Mouse (Mus musculus): ENCODE measurements around the gene Eif2d. TPM values are rescaled to one million over a fixed set of nuclear protein-coding genes. Genes with fewer than 3 reads are reported as not detected.

The Eif2d gene
- polyA plus RNA-seq, 1 experiment from 2014 or later = 63.6 TPM

GRCm38 (mm10) chr1:131200588-131200987 lies 47.6 kb downstream of the Eif2d start:
- peak; percentile 40; the same call in 1 of the 2 replicates for ATAC-seq (ENCODE audit: low read depth)
- no peak overlapping the region for H3K4me2 ChIP-seq (ENCODE audit: low read depth, low read length)
- H3K27ac ChIP-seq (ENCODE audit: low read length) = no peak overlapping the region
- no peaks in the 10 kb centered on the region for H3K27me3 ChIP-seq (ENCODE audit: control insufficient read depth, insufficient read depth, low read depth, low read length)
- no peaks in the 10 kb centered on the region for H3K9me3 ChIP-seq (ENCODE audit: control insufficient read depth, low read length)
- WGBS = 21% methylated on average over 10 of the region's 10 CpGs
- H3K9ac ChIP-seq (ENCODE audit: low read length) = no peak overlapping the region
- no peaks in the 10 kb centered on the region for H3K36me3 ChIP-seq (ENCODE audit: control insufficient read depth, insufficient read depth, low read length)
- peaks cover 10% of the 10 kb centered on the region for H3K4me1 ChIP-seq (replicated peaks; ENCODE audit: control insufficient read depth, insufficient read depth, low read length)
- no peak overlapping the region for H3K4me3 ChIP-seq (ENCODE audit: low read length)

- Histone ChIP-seq H3K4me2 (ENCODE audit: low read depth, low read length) (no peak overlapping the region), H3K4me1 (replicated peaks; ENCODE audit: control insufficient read depth, insufficient read depth, low read length) (peaks cover 10% of the 10 kb centered on the region), H3K9ac (ENCODE audit: low read length) (no peak overlapping the region), H3K36me3 (ENCODE audit: control insufficient read depth, insufficient read depth, low read length) (no peaks in the 10 kb centered on the region), H3K27ac (ENCODE audit: low read length) (no peak overlapping the region), H3K4me3 (ENCODE audit: low read length) (no peak overlapping the region), H3K27me3 (ENCODE audit: control insufficient read depth, insufficient read depth, low read depth, low read length) (no peaks in the 10 kb centered on the region), H3K9me3 (ENCODE audit: control insufficient read depth, low read length) (no peaks in the 10 kb centered on the region)
- no peak for ATAC-seq (ENCODE audit: low read depth)
- 80% methylated on average over 4 of the region's 4 CpGs for WGBS
These were observed 48.4 kb downstream of the Eif2d start for GRCm38 (mm10) chr1:131201391-131201790.

- Histone ChIP-seq H3K4me1 (replicated peaks; ENCODE audit: control insufficient read depth, insufficient read depth, low read length) (peaks cover 10% of the 10 kb centered on the region), H3K4me2 (ENCODE audit: low read depth, low read length) (no peak overlapping the region), H3K27ac (ENCODE audit: low read length) (no peak overlapping the region), H3K9ac (ENCODE audit: low read length) (no peak overlapping the region), H3K36me3 (ENCODE audit: control insufficient read depth, insufficient read depth, low read length) (no peaks in the 10 kb centered on the region), H3K9me3 (ENCODE audit: control insufficient read depth, low read length) (no peaks in the 10 kb centered on the region), H3K4me3 (ENCODE audit: low read length) (no peak overlapping the region), H3K27me3 (ENCODE audit: control insufficient read depth, insufficient read depth, low read depth, low read length) (no peaks in the 10 kb centered on the region)
- ATAC-seq (ENCODE audit: low read depth) = no peak
- 60% methylated on average over 8 of the region's 8 CpGs for WGBS
These were observed 51.5 kb downstream of the Eif2d start for GRCm38 (mm10) chr1:131204461-131204860.

- Histone ChIP-seq H3K9me3 (ENCODE audit: control insufficient read depth, low read length) (no peaks in the 10 kb centered on the region), H3K36me3 (ENCODE audit: control insufficient read depth, insufficient read depth, low read length) (no peaks in the 10 kb centered on the region), H3K27me3 (ENCODE audit: control insufficient read depth, insufficient read depth, low read depth, low read length) (no peaks in the 10 kb centered on the region), H3K4me3 (ENCODE audit: low read length) (no peak overlapping the region), H3K4me2 (ENCODE audit: low read depth, low read length) (no peak overlapping the region), H3K9ac (ENCODE audit: low read length) (no peak overlapping the region), H3K27ac (ENCODE audit: low read length) (no peak overlapping the region), H3K4me1 (replicated peaks; ENCODE audit: control insufficient read depth, insufficient read depth, low read length) (no peaks in the 10 kb centered on the region; the same call in 1 of the 2 replicates)
- 68% methylated on average over 5 of the region's 5 CpGs for WGBS
- ATAC-seq (ENCODE audit: low read depth) = no peak
These were observed 53.4 kb downstream of the Eif2d start for GRCm38 (mm10) chr1:131206342-131206741.

- Histone ChIP-seq H3K4me1 (replicated peaks; ENCODE audit: control insufficient read depth, insufficient read depth, low read length) (no peaks in the 10 kb centered on the region; the same call in 1 of the 2 replicates), H3K4me3 (ENCODE audit: low read length) (no peak overlapping the region), H3K27me3 (ENCODE audit: control insufficient read depth, insufficient read depth, low read depth, low read length) (no peaks in the 10 kb centered on the region), H3K27ac (ENCODE audit: low read length) (no peak overlapping the region), H3K9me3 (ENCODE audit: control insufficient read depth, low read length) (no peaks in the 10 kb centered on the region), H3K4me2 (ENCODE audit: low read depth, low read length) (no peak overlapping the region), H3K9ac (ENCODE audit: low read length) (no peak overlapping the region), H3K36me3 (ENCODE audit: control insufficient read depth, insufficient read depth, low read length) (no peaks in the 10 kb centered on the region)
- peak; percentile 71 for ATAC-seq (ENCODE audit: low read depth)
- WGBS = 2% methylated on average over 5 of the region's 5 CpGs
These were observed 54.5 kb downstream of the Eif2d start for GRCm38 (mm10) chr1:131207531-131207930.

GRCm38 (mm10) chr1:131208081-131208480 lies 55.1 kb downstream of the Eif2d start:
- Histone ChIP-seq H3K4me3 (ENCODE audit: low read length) (no peak overlapping the region), H3K4me2 (ENCODE audit: low read depth, low read length) (no peak overlapping the region), H3K9me3 (ENCODE audit: control insufficient read depth, low read length) (no peaks in the 10 kb centered on the region), H3K27ac (ENCODE audit: low read length) (no peak overlapping the region), H3K36me3 (ENCODE audit: control insufficient read depth, insufficient read depth, low read length) (no peaks in the 10 kb centered on the region), H3K27me3 (ENCODE audit: control insufficient read depth, insufficient read depth, low read depth, low read length) (no peaks in the 10 kb centered on the region), H3K9ac (ENCODE audit: low read length) (no peak overlapping the region), H3K4me1 (replicated peaks; ENCODE audit: control insufficient read depth, insufficient read depth, low read length) (peaks cover 2% of the 10 kb centered on the region)
- WGBS = 88% methylated on average over 5 of the region's 5 CpGs
- peak; percentile 11; the same call in 1 of the 2 replicates for ATAC-seq (ENCODE audit: low read depth)

GRCm38 (mm10) chr1:131208800-131209199 lies 55.8 kb downstream of the Eif2d start:
- Histone ChIP-seq H3K9ac (ENCODE audit: low read length) (no peak overlapping the region), H3K27ac (ENCODE audit: low read length) (no peak overlapping the region), H3K27me3 (ENCODE audit: control insufficient read depth, insufficient read depth, low read depth, low read length) (no peaks in the 10 kb centered on the region), H3K4me3 (ENCODE audit: low read length) (no peak overlapping the region), H3K4me1 (replicated peaks; ENCODE audit: control insufficient read depth, insufficient read depth, low read length) (peaks cover 8% of the 10 kb centered on the region), H3K4me2 (ENCODE audit: low read depth, low read length) (no peak overlapping the region), H3K36me3 (ENCODE audit: control insufficient read depth, insufficient read depth, low read length) (no peaks in the 10 kb centered on the region), H3K9me3 (ENCODE audit: control insufficient read depth, low read length) (no peaks in the 10 kb centered on the region)
- ATAC-seq (ENCODE audit: low read depth) = no peak
- 92% methylated on average over 6 of the region's 6 CpGs for WGBS

GRCm38 (mm10) chr1:131209971-131210426 lies 57.0 kb downstream of the Eif2d start:
- no peaks in the 10 kb centered on the region for H3K36me3 ChIP-seq (ENCODE audit: control insufficient read depth, insufficient read depth, low read length)
- ATAC-seq (ENCODE audit: low read depth) = peak; percentile 24; the same call in 1 of the 2 replicates
- H3K27ac ChIP-seq (ENCODE audit: low read length) = no peak overlapping the region
- H3K9ac ChIP-seq (ENCODE audit: low read length) = no peak overlapping the region
- no peak overlapping the region for H3K4me2 ChIP-seq (ENCODE audit: low read depth, low read length)
- 66% methylated on average over 8 of the region's 8 CpGs for WGBS
- no peaks in the 10 kb centered on the region for H3K9me3 ChIP-seq (ENCODE audit: control insufficient read depth, low read length)
- H3K4me1 ChIP-seq (replicated peaks; ENCODE audit: control insufficient read depth, insufficient read depth, low read length) = peaks cover 11% of the 10 kb centered on the region
- H3K27me3 ChIP-seq (ENCODE audit: control insufficient read depth, insufficient read depth, low read depth, low read length) = no peaks in the 10 kb centered on the region
- H3K4me3 ChIP-seq (ENCODE audit: low read length) = no peak overlapping the region

- H3K9me3 ChIP-seq (ENCODE audit: control insufficient read depth, low read length) = no peaks in the 10 kb centered on the region
- peaks cover 11% of the 10 kb centered on the region for H3K4me1 ChIP-seq (replicated peaks; ENCODE audit: control insufficient read depth, insufficient read depth, low read length)
- no peak overlapping the region for H3K27ac ChIP-seq (ENCODE audit: low read length)
- no peaks in the 10 kb centered on the region for H3K27me3 ChIP-seq (ENCODE audit: control insufficient read depth, insufficient read depth, low read depth, low read length)
- ATAC-seq (ENCODE audit: low read depth) = no peak
- no peak overlapping the region for H3K4me3 ChIP-seq (ENCODE audit: low read length)
- H3K4me2 ChIP-seq (ENCODE audit: low read depth, low read length) = no peak overlapping the region
- no peaks in the 10 kb centered on the region for H3K36me3 ChIP-seq (ENCODE audit: control insufficient read depth, insufficient read depth, low read length)
- 85% methylated on average over 1 of the region's 1 CpGs for WGBS
- H3K9ac ChIP-seq (ENCODE audit: low read length) = no peak overlapping the region
These were observed 58.7 kb downstream of the Eif2d start for GRCm38 (mm10) chr1:131211655-131212054.

GRCm38 (mm10) chr1:131212956-131213355 lies 60.0 kb downstream of the Eif2d start:
- H3K27ac ChIP-seq (ENCODE audit: low read length) = peak overlapping the region; percentile 11; the same call in 1 of the 2 replicates
- peak; percentile 30; the same call in 1 of the 2 replicates for ATAC-seq (ENCODE audit: low read depth)
- H3K9me3 ChIP-seq (ENCODE audit: control insufficient read depth, low read length) = no peaks in the 10 kb centered on the region
- H3K4me3 ChIP-seq (ENCODE audit: low read length) = no peak overlapping the region
- no peak overlapping the region for H3K4me2 ChIP-seq (ENCODE audit: low read depth, low read length)
- H3K36me3 ChIP-seq (ENCODE audit: control insufficient read depth, insufficient read depth, low read length) = no peaks in the 10 kb centered on the region
- H3K9ac ChIP-seq (ENCODE audit: low read length) = no peak overlapping the region
- H3K27me3 ChIP-seq (ENCODE audit: control insufficient read depth, insufficient read depth, low read depth, low read length) = no peaks in the 10 kb centered on the region
- 40% methylated on average over 5 of the region's 5 CpGs for WGBS
- peaks cover 11% of the 10 kb centered on the region for H3K4me1 ChIP-seq (replicated peaks; ENCODE audit: control insufficient read depth, insufficient read depth, low read length)
